Mouse (Mus musculus): ENCODE results near the gene Mns1.
A peak's percentile ranks its signal among the peaks of the same experiment; 100 is the strongest.

Mns1 gene

GRCm38 (mm10) chr9:72437822-72438701 is at the start of gene Mns1:
TSS of gene Mns1 (plus strand) at chr9:72438011.
- Histone ChIP-seq H3K27me3 (ENCODE audit: insufficient read depth, low read length) (peaks cover 32% of the 10 kb centered on the region), H3K4me3 (replicated peaks; ENCODE audit: low read length) (peak within 1 kb of the TSS; percentile 80), H3K36me3 (ENCODE audit: insufficient read depth, low read length) (no peaks in the 10 kb centered on the region), H3K9me3 (ENCODE audit: low read length) (no peaks in the 10 kb centered on the region), H3K4me1 (replicated peaks; ENCODE audit: low read depth, low read length) (peaks cover 13% of the 10 kb centered on the region)
- TF ChIP-seq CTCF (conservative IDR thresholded peaks at IDR 0.05; ENCODE audit: low read length) (no peak), POU5F1 (IDR thresholded peaks at IDR 0.05; ENCODE audit: borderline replicate concordance, low read length) (no peak), NANOG (IDR thresholded peaks at IDR 0.05; ENCODE audit: borderline replicate concordance, low read length) (no peak)

- Histone ChIP-seq H3K4me3 (replicated peaks; ENCODE audit: low read length) (no peak overlapping the region), H3K9me3 (ENCODE audit: low read length) (no peaks in the 10 kb centered on the region), H3K36me3 (ENCODE audit: insufficient read depth, low read length) (no peaks in the 10 kb centered on the region), H3K4me1 (replicated peaks; ENCODE audit: low read depth, low read length) (no peaks in the 10 kb centered on the region; the same call in 1 of the 2 replicates), H3K27me3 (ENCODE audit: insufficient read depth, low read length) (peaks cover 4% of the 10 kb centered on the region; the same call in 1 of the 2 replicates)
- TF ChIP-seq POU5F1 (IDR thresholded peaks at IDR 0.05; ENCODE audit: borderline replicate concordance, low read length) = no peak
- TF ChIP-seq NANOG (IDR thresholded peaks at IDR 0.05; ENCODE audit: borderline replicate concordance, low read length) = no peak
- TF ChIP-seq CTCF (conservative IDR thresholded peaks at IDR 0.05; ENCODE audit: low read length) = no peak
Measured at GRCm38 (mm10) chr9:72388934-72389333, 48.9 kb upstream of the Mns1 start.

GRCm38 (mm10) chr9:72389431-72390002 is 48.3 kb upstream of the Mns1 start:
- TF ChIP-seq CTCF (conservative IDR thresholded peaks at IDR 0.05; ENCODE audit: low read length) (no peak), POU5F1 (IDR thresholded peaks at IDR 0.05; ENCODE audit: borderline replicate concordance, low read length) (no peak), NANOG (IDR thresholded peaks at IDR 0.05; ENCODE audit: borderline replicate concordance, low read length) (no peak)
- Histone ChIP-seq H3K27me3 (ENCODE audit: insufficient read depth, low read length) (peaks cover 4% of the 10 kb centered on the region; the same call in 1 of the 2 replicates), H3K4me3 (replicated peaks; ENCODE audit: low read length) (no peak overlapping the region), H3K36me3 (ENCODE audit: insufficient read depth, low read length) (no peaks in the 10 kb centered on the region), H3K4me1 (replicated peaks; ENCODE audit: low read depth, low read length) (no peaks in the 10 kb centered on the region; the same call in 1 of the 2 replicates), H3K9me3 (ENCODE audit: low read length) (no peaks in the 10 kb centered on the region)

DNA sequence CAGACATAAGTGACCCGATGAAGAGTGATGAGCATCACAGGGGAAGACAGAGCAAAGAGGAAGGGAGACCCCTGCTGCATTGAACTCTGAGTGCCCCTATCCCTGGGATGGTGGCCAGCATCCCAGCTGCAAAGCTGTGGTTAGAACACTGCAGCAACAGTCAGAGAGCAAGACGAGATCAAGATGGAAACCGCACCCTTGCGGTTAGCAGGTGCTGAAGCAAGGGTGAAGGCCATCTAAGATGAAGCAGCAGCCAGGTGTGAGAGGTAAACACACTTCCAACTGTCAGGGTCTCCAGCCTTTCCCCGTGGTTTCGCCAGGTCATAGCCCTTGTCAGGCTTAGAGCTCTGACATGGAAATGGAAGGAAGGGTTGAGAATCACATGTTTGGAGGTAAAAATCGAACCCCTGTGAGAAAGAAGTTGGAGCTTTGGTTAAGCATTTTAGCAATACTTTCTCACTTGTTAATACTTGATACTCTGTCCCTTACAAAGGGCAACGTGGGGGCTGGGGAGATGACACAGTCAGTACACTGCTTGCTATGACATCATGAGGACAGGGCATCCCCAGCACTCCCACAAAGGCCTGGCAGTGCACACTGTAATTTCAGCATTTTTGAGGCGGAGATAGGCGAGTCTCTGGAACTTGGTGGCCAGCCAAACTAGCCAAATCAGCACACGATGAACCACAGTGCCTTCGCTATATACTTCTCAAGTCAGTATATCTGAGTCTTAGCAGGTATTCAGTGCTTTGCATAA is 47.3 kb upstream of the Mns1 start:
- TF ChIP-seq NANOG (IDR thresholded peaks at IDR 0.05; ENCODE audit: borderline replicate concordance, low read length) (no peak), CTCF (conservative IDR thresholded peaks at IDR 0.05; ENCODE audit: low read length) (no peak), POU5F1 (IDR thresholded peaks at IDR 0.05; ENCODE audit: borderline replicate concordance, low read length) (no peak)
- Histone ChIP-seq H3K27me3 (ENCODE audit: insufficient read depth, low read length) (no peaks in the 10 kb centered on the region; the same call in 1 of the 2 replicates), H3K9me3 (ENCODE audit: low read length) (no peaks in the 10 kb centered on the region), H3K4me3 (replicated peaks; ENCODE audit: low read length) (no peak overlapping the region), H3K4me1 (replicated peaks; ENCODE audit: low read depth, low read length) (no peaks in the 10 kb centered on the region; the same call in 1 of the 2 replicates), H3K36me3 (ENCODE audit: insufficient read depth, low read length) (no peaks in the 10 kb centered on the region)

DNA sequence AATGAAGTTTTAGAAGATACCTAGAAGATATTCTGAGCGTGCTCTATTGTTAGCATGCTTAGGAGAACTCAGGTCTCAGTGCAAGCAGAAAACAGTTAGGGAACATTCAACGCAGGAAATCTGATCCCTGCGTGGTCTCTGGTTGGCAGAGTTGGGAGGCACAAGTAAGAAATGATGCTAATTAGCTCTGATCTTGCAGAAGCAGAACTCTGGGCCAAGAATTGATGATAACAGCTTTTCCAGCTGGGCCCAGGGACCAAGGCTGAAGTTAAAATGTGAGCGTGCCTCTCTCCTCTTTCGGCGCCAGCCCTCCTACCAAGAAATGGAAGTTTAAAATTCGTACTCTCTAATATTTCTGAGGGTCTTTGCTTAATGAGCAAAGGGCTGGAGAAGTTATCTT is 45.1 kb upstream of the Mns1 start:
- TF ChIP-seq NANOG (IDR thresholded peaks at IDR 0.05; ENCODE audit: borderline replicate concordance, low read length) (no peak), POU5F1 (IDR thresholded peaks at IDR 0.05; ENCODE audit: borderline replicate concordance, low read length) (no peak), CTCF (conservative IDR thresholded peaks at IDR 0.05; ENCODE audit: low read length) (no peak)
- no peaks in the 10 kb centered on the region for H3K36me3 ChIP-seq (ENCODE audit: insufficient read depth, low read length)
- H3K4me3 ChIP-seq (replicated peaks; ENCODE audit: low read length) = no peak overlapping the region
- H3K27me3 ChIP-seq (ENCODE audit: insufficient read depth, low read length) = no peaks in the 10 kb centered on the region; the same call in 1 of the 2 replicates
- no peaks in the 10 kb centered on the region; the same call in 1 of the 2 replicates for H3K4me1 ChIP-seq (replicated peaks; ENCODE audit: low read depth, low read length)
- H3K9me3 ChIP-seq (ENCODE audit: low read length) = no peaks in the 10 kb centered on the region

DNA sequence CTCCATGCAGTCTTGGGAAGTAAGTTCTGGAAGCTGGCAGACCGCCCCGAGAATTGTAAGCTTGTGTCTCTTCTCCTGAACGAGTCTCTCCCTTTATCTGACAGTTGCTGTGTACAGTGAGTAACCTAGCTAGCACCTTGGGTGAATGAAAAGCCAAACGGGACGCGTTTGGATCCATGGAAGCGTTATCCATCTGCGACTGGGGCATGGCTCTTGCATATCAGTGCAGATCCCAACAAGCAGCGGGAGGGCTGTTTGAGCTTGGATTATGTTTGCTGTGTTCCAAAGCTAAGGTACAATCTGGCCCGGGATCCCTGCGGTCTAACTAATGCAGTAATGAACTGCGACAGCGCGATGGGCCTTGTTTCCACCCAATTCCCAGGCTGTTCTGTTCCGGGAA is 44.6 kb upstream of the Mns1 start:
- peaks cover 4% of the 10 kb centered on the region for H3K9me3 ChIP-seq (ENCODE audit: low read length)
- H3K27me3 ChIP-seq (ENCODE audit: insufficient read depth, low read length) = no peaks in the 10 kb centered on the region; the same call in 1 of the 2 replicates
- TF ChIP-seq POU5F1 (IDR thresholded peaks at IDR 0.05; ENCODE audit: borderline replicate concordance, low read length) (no peak), CTCF (conservative IDR thresholded peaks at IDR 0.05; ENCODE audit: low read length) (no peak), NANOG (IDR thresholded peaks at IDR 0.05; ENCODE audit: borderline replicate concordance, low read length) (no peak)
- H3K4me3 ChIP-seq (replicated peaks; ENCODE audit: low read length) = no peak overlapping the region
- no peaks in the 10 kb centered on the region; the same call in 1 of the 2 replicates for H3K4me1 ChIP-seq (replicated peaks; ENCODE audit: low read depth, low read length)
- H3K36me3 ChIP-seq (ENCODE audit: insufficient read depth, low read length) = no peaks in the 10 kb centered on the region

DNA sequence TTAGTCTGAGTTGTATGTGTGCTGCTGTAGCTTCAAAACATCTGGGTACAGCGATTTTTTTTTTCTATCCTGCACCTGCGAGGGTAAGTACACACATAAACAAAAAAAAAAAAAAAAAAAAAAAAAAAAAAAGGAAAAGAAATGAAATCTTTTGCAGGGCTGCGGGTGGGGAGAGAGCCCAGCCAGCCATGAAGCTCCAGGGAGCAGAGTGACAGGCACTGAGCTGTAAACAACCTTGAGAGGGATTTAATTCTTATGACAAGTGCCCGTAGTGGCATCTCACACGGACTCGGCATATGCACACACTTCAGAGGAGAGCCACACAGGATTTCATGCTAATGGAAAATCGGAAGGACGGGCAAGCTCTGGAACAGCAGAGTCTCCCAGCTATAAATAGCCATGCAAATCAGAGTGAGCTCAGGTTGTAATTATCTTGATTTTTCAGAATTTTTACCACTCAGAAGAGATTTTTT is 43.9 kb upstream of the Mns1 start:
- Histone ChIP-seq H3K4me3 (replicated peaks; ENCODE audit: low read length) (no peak overlapping the region), H3K27me3 (ENCODE audit: insufficient read depth, low read length) (no peaks in the 10 kb centered on the region; the same call in 1 of the 2 replicates), H3K36me3 (ENCODE audit: insufficient read depth, low read length) (no peaks in the 10 kb centered on the region), H3K4me1 (replicated peaks; ENCODE audit: low read depth, low read length) (no peaks in the 10 kb centered on the region; the same call in 1 of the 2 replicates), H3K9me3 (ENCODE audit: low read length) (peaks cover 10% of the 10 kb centered on the region)
- TF ChIP-seq CTCF (conservative IDR thresholded peaks at IDR 0.05; ENCODE audit: low read length) (no peak), NANOG (IDR thresholded peaks at IDR 0.05; ENCODE audit: borderline replicate concordance, low read length) (no peak), POU5F1 (IDR thresholded peaks at IDR 0.05; ENCODE audit: borderline replicate concordance, low read length) (no peak)

DNA sequence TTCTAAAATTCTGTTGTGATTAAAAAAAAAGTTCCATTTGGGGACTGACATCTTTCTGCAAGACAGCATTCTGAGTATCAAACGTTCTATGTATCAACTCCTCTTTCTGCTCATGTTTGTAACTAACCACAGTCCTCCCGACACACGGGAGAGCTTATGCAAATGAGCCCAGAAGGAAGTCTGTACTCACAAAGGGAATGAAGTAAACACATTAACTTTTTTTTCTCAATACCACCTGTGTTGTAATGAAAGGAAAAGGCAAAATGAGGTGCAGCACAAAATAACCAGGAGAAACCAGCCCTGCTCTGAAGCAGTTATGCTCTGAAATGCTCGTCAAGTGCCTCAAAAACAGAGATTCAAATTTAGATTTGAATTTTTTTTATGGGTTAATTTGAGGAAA is 37.7 kb upstream of the Mns1 start:
- peaks cover 17% of the 10 kb centered on the region for H3K9me3 ChIP-seq (ENCODE audit: low read length)
- TF ChIP-seq NANOG (IDR thresholded peaks at IDR 0.05; ENCODE audit: borderline replicate concordance, low read length) (no peak), POU5F1 (IDR thresholded peaks at IDR 0.05; ENCODE audit: borderline replicate concordance, low read length) (no peak), CTCF (conservative IDR thresholded peaks at IDR 0.05; ENCODE audit: low read length) (no peak)
- H3K4me1 ChIP-seq (replicated peaks; ENCODE audit: low read depth, low read length) = no peaks in the 10 kb centered on the region
- H3K4me3 ChIP-seq (replicated peaks; ENCODE audit: low read length) = no peak overlapping the region
- H3K27me3 ChIP-seq (ENCODE audit: insufficient read depth, low read length) = no peaks in the 10 kb centered on the region
- H3K36me3 ChIP-seq (ENCODE audit: insufficient read depth, low read length) = no peaks in the 10 kb centered on the region

Data from E14TG2a.4 (cell line).